Mouse (Mus musculus) heart, adult 8-10 months (tissue): ENCODE results near the gene Fam104a. TPM values are rescaled to one million over a fixed set of nuclear protein-coding genes. Genes with fewer than 3 reads are reported as not detected.

Experiments
- DNase-seq: peaks from one replicate; pipeline ENCODE4 v3.0.0; 2022; ENCODE audit warnings: low spot score
- total RNA-seq, 4 experiments: library from RNA; stranded (reverse); gene quantifications; 2 replicates each; pipeline ENCODE4 v1.2.4; 2022

Fam104a gene
- total RNA-seq, 4 experiments from 2014 or later = 15.0 to 16.7 (median 15.8) TPM

GRCm38 (mm10) chr11:113631862-113632261, 52.1 kb downstream of the Fam104a start:
- DNase-seq = no peak

- DNase-seq = no peak
Observed at GRCm38 (mm10) chr11:113631302-113631701, 52.7 kb downstream of the Fam104a start.

- DNase-seq = no peak
Observed at GRCm38 (mm10) chr11:113630642-113631041, 53.3 kb downstream of the Fam104a start.

- DNase-seq = no peak
Observed at GRCm38 (mm10) chr11:113627785-113628184, 56.2 kb downstream of the Fam104a start.

- no peak for DNase-seq
Observed at GRCm38 (mm10) chr11:113625437-113625836, 58.5 kb downstream of the Fam104a start.

- no peak for DNase-seq
Observed at GRCm38 (mm10) chr11:113622028-113622427, 61.9 kb downstream of the Fam104a start.

GRCm38 (mm10) chr11:113621001-113621400, 63.0 kb downstream of the Fam104a start:
- no peak for DNase-seq

- no peak for DNase-seq
Observed at GRCm38 (mm10) chr11:113619420-113620080, 64.4 kb downstream of the Fam104a start.

GRCm38 (mm10) chr11:113618672-113619419, 65.1 kb downstream of the Fam104a start, which contains the start of gene Sstr2:
Gene Sstr2, plus strand, starts transcription at chr11:113619342.
- DNase-seq = no peak

GRCm38 (mm10) chr11:113618303-113618671, 65.7 kb downstream of the Fam104a start:
- no peak for DNase-seq

GRCm38 (mm10) chr11:113617132-113617911, 66.6 kb downstream of the Fam104a start:
- peak; percentile 25 for DNase-seq

- no peak for DNase-seq
Observed at GRCm38 (mm10) chr11:113614476-113614875, 69.5 kb downstream of the Fam104a start.

GRCm38 (mm10) chr11:113611664-113612611, 72.0 kb downstream of the Fam104a start:
- no peak for DNase-seq

Other genes starting within 250 kb of the Fam104a start
- not detected for gene Sstr2, start 64.8 kb downstream of the Fam104a start, total RNA-seq
- gene Cog1, start 35.0 kb downstream of the Fam104a start, total RNA-seq = 10 to 100 TPM; 21.0 to 26.0 (median 22.8) TPM
- 1 to 10 TPM; 2.8 to 4.4 (median 4.0) TPM for gene Slc39a11, start 34.1 kb downstream of the Fam104a start, total RNA-seq
- gene D11Wsu47e, start 257 bp upstream of the Fam104a start, total RNA-seq = 1 to 10 TPM; 5.9 to 8.4 (median 6.8) TPM
- gene Cpsf4l, start 25.9 kb upstream of the Fam104a start, total RNA-seq = not detected
- gene Cdc42ep4, start 67.7 kb upstream of the Fam104a start, total RNA-seq = 10 to 100 TPM in 3 of 4 experiments, 1 to 10 TPM in 1; 9.7 to 16.5 (median 14.7) TPM